8 mouse cellular contexts compared by ENCODE assay signal in the genomic region with DNA sequence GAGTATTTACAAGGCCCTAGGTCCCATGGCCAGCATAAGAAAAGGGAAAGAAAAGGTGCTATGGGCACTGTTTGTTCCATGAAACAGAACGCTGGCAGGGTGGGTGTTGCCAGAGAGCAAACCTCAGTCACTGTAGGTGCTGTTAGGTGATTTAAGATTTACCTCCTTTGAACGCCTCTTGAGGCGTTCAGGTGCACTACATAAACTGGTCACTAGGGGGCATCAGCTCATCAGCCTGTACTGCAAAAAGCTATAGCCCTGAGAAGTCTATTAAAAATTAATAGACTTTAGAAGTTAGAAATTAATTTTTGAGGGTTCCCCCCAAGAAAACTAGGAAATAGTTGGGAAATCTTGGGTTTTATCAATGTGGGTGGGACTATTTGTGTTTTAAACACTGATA. TPM values are rescaled to one million over a fixed set of nuclear protein-coding genes. Genes with fewer than 3 reads are reported as not detected.
DNase-seq lines count a peak whose midpoint lies in the region; ATAC-seq and TF ChIP-seq lines count a peak whose summit lies in the region.

No protein-coding gene starts in this region.

- no peak overlapping the region for H3K9ac ChIP-seq in ES-E14 (ENCODE audit: insufficient read depth, low read depth, low read length, poor library complexity, severe bottlenecking)

- peaks cover 2% of the 10 kb centered on the region; the same call in 1 of the 2 replicates for H3K36me3 ChIP-seq in ES-E14 (ENCODE audit: control insufficient read depth, insufficient read depth, low read length, poor library complexity, severe bottlenecking)

- no peak overlapping the region for H3K4me3 ChIP-seq in ES-E14 (ENCODE audit: insufficient read depth in 1 of 2, low read depth in 1 of 2, low read length in 2 of 2, poor library complexity in 1 of 2, severe bottlenecking in 1 of 2)
- no peak overlapping the region for H3K4me3 ChIP-seq in layer of hippocampus, adult 2 months

- no peak for ATAC-seq in activated CD4-positive, CD25-positive, alpha-beta regulatory T cell, adult 4 months

- H3K9me3 ChIP-seq in ES-E14 (ENCODE audit: control insufficient read depth, insufficient read depth, low read depth, low read length), result no peaks in the 10 kb centered on the region

- DNase-seq in B cell, adult 2 months, result peak; percentile 88 to 89
- peak; percentile 60 for DNase-seq in ES-E14 (ENCODE audit: low read depth, low spot score)
- DNase-seq in cerebellum, adult 9-10 months, result peak; percentile 87
- DNase-seq in gastrocnemius, postnatal 25 days, result peak; percentile 43
- peak; percentile 50 to 84 for DNase-seq in layer of hippocampus, adult 2 months (ENCODE audit: low spot score in 2 of 2)
- DNase-seq in lung, postnatal 14 days, result peak; percentile 88
- peak; percentile 79 for DNase-seq in right cerebral cortex, postnatal 4 days

- H3K27ac ChIP-seq in ES-E14 (ENCODE audit: insufficient read depth, low read depth, low read length, poor library complexity, severe bottlenecking), result no peak overlapping the region
- H3K27ac ChIP-seq in layer of hippocampus, adult 2 months, result no peak overlapping the region

- TF ChIP-seq CTCF in layer of hippocampus, adult 2 months (conservative IDR thresholded peaks at IDR 0.05), result peak; percentile 99

- peaks cover 0 to 3% of the 10 kb centered on the region in 2 experiments; a peak in 1 of 4 replicates for H3K4me1 ChIP-seq in ES-E14 (ENCODE audit: control insufficient read depth in 2 of 2, insufficient read depth in 2 of 2, low read length in 2 of 2, poor library complexity in 1 of 2)

- in situ Hi-C loops in ES-E14 (cut with MboI; ENCODE audit: low sequenced_read_pairs in 2 of 2, unreplicated experiment in 2 of 2), result loop anchor here in 1 of 2 experiments (10.0 kb wide), 1 partner anchor 152 kb away; no protein-coding TSS in a partner anchor

TF ChIP-seq in ES-E14, 5 proteins besides CTCF, POLR2A, EP300 and RAD21:
- TF ChIP-seq ZC3H11A (IDR thresholded peaks at IDR 0.05; ENCODE audit: borderline replicate concordance, low read depth, low read length) (peak; percentile 94), MAFK (IDR thresholded peaks at IDR 0.05; ENCODE audit: insufficient read depth, low read depth, low read length) (no peak), HCFC1 (IDR thresholded peaks at IDR 0.05; ENCODE audit: borderline replicate concordance, insufficient read depth, low read length) (no peak)

RNA-seq across cellular contexts. Expression of a gene that starts 3.0 kb away (rescaled TPM):
- total RNA-seq in ES-E14 (2012; rRNA removed), result 3.9 and 9.8 TPM in 2 replicates
- total RNA-seq in gastrocnemius, postnatal 25 days (2021), result 1 to 10 TPM; 3.4 to 3.7 TPM
- total RNA-seq in layer of hippocampus, adult 2 months (2021), result 10 to 100 TPM; 16.7 to 18.3 TPM
- polyA plus RNA-seq in activated CD4-positive, CD25-positive, alpha-beta regulatory T cell, adult 4 months (2017; shearing (Covaris generic)), result 1 to 10 TPM; 4.9 to 5.6 TPM

RNA-seq across cellular contexts. Expression of a gene that starts 30.0 kb away (rescaled TPM):
- total RNA-seq in ES-E14 (2012; rRNA removed), result 187 and 258 TPM in 2 replicates
- total RNA-seq in gastrocnemius, postnatal 25 days (2021), result 10 to 100 TPM; 44.2 to 52.7 TPM
- total RNA-seq in layer of hippocampus, adult 2 months (2021), result 100 to 1,000 TPM; 157 to 162 TPM
- polyA plus RNA-seq in activated CD4-positive, CD25-positive, alpha-beta regulatory T cell, adult 4 months (2017; shearing (Covaris generic)), result 100 to 1,000 TPM; 155 to 159 TPM
